Mouse (Mus musculus) NIH3T3 (cell line): ENCODE data around the gene Myl6.
A peak's percentile ranks its signal among the peaks of the same experiment; 100 is the strongest.
"Not testable (repeated sequence)": the region's sequence is repeated elsewhere in the genome, so short reads cannot be mapped to it uniquely, and the experiment has no call there.

Experiments used
- DNase-seq: peaks from one replicate; pipeline ENCODE4 v3.0.0-alpha.2; 2012; ENCODE audit warnings: low read depth

Gene Myl6

GRCm38 (mm10) chr10:128509831-128510230, 15.9 kb upstream of the Myl6 start:
- no peak for DNase-seq

- DNase-seq: no peak
Measured at GRCm38 (mm10) chr10:128509203-128509602, 15.3 kb upstream of the Myl6 start.

GRCm38 (mm10) chr10:128508260-128508659, 14.3 kb upstream of the Myl6 start:
- DNase-seq: peak; percentile 59

GRCm38 (mm10) chr10:128505974-128506373, 12.0 kb upstream of the Myl6 start:
- no peak for DNase-seq

GRCm38 (mm10) chr10:128505371-128505667, 11.4 kb upstream of the Myl6 start:
- DNase-seq: not testable (repeated sequence)

- no peak for DNase-seq
Measured at GRCm38 (mm10) chr10:128504641-128505370, 10.9 kb upstream of the Myl6 start.

GRCm38 (mm10) chr10:128504012-128504411, 10.1 kb upstream of the Myl6 start:
- no peak for DNase-seq

- no peak for DNase-seq
Measured at GRCm38 (mm10) chr10:128503532-128503931, 9.6 kb upstream of the Myl6 start.

- peak; percentile 76 for DNase-seq
Measured at GRCm38 (mm10) chr10:128502341-128502740, 8.4 kb upstream of the Myl6 start.

GRCm38 (mm10) chr10:128499116-128499671, 5.2 kb upstream of the Myl6 start:
- DNase-seq: peak; percentile 81

GRCm38 (mm10) chr10:128498590-128498989, 4.6 kb upstream of the Myl6 start, which contains the start of gene Myl6b:
Myl6b (minus strand) TSS chr10:128498685.
- peak; percentile 92 for DNase-seq

GRCm38 (mm10) chr10:128497134-128497737, 3.3 kb upstream of the Myl6 start:
- no peak for DNase-seq

GRCm38 (mm10) chr10:128496509-128497077, 2.6 kb upstream of the Myl6 start:
- DNase-seq: no peak

GRCm38 (mm10) chr10:128495903-128496302, 2.0 kb upstream of the Myl6 start:
- no peak for DNase-seq

GRCm38 (mm10) chr10:128495270-128495669, 1.3 kb upstream of the Myl6 start:
- peak; percentile 34 for DNase-seq

GRCm38 (mm10) chr10:128494667-128495245, 811 bp upstream of the Myl6 start:
- peak; percentile 51 for DNase-seq

GRCm38 (mm10) chr10:128493319-128493694, 638 bp downstream of the Myl6 start:
- DNase-seq: no peak

- peak; percentile 93 for DNase-seq
Measured at GRCm38 (mm10) chr10:128492633-128493311, 1.2 kb downstream of the Myl6 start.

- peak; percentile 17 for DNase-seq
Measured at GRCm38 (mm10) chr10:128492051-128492450, 1.9 kb downstream of the Myl6 start.

GRCm38 (mm10) chr10:128491495-128491894, 2.5 kb downstream of the Myl6 start:
- peak; percentile 40 for DNase-seq

GRCm38 (mm10) chr10:128490912-128491311, 3.0 kb downstream of the Myl6 start:
- DNase-seq: peak; percentile 24

GRCm38 (mm10) chr10:128490232-128490631, 3.7 kb downstream of the Myl6 start:
- DNase-seq: peak; percentile 75
